Mouse (Mus musculus) kidney, adult 2 months (tissue): ENCODE measurements around the gene Vcam1.
A peak's percentile ranks its signal among the peaks of the same experiment; 100 is the strongest.

Source experiments
- CTCF ChIP-seq: fragments of 200-500 bp; conservative IDR thresholded peaks from 2 replicates; pipeline ENCODE4 v1.5.1; 2011; ENCODE audit warnings: low read depth, mild to moderate bottlenecking, control low read depth, low read length, moderate library complexity, mixed read lengths; ENCODE audit not compliant: insufficient read depth, insufficient read length
- POLR2A ChIP-seq: fragments of 200-500 bp; IDR thresholded peaks from one replicate; pipeline ENCODE4 v1.6.1; 2011; ENCODE audit warnings: low read depth, low read length, control low read depth

- TF ChIP-seq CTCF, result 0 out of 2 replicates have a peak, but pooled peaks have one; percentile 14
- no peak for TF ChIP-seq POLR2A
Measured at GRCm38 (mm10) chr3:116080939-116081676, 48.4 kb downstream of the Vcam1 start.
